Mouse (Mus musculus) heart, postnatal 0 days (tissue): ENCODE results near the gene 1700123O20Rik. TPM values are rescaled to one million over a fixed set of nuclear protein-coding genes. Genes with fewer than 3 reads are reported as not detected.

Source experiments
- ATAC-seq: fragments of 200-750 bp; cut with Nextera tagmentation; 2 replicates; pipeline ENCODE4 v1.8.0; 2017; ENCODE audit warnings: low read depth, moderate number of reproducible peaks, moderate library complexity; ENCODE audit not compliant: insufficient read depth
- DNase-seq: peaks from one replicate; pipeline ENCODE4 v3.0.0-alpha.2; 2016; ENCODE audit warnings: low spot score
- H3K27ac ChIP-seq: fragments of 300-500 bp; sonication (generic); 2 replicates; pipeline ENCODE4 v1.5.1; 2014; ENCODE audit warnings: low read depth, mild to moderate bottlenecking
- H3K27me3 ChIP-seq: fragments of 300-500 bp; sonication (generic); 2 replicates; pipeline ENCODE4 v1.6.1; 2014; ENCODE audit warnings: low read length, mixed read lengths; ENCODE audit not compliant: control insufficient read depth, insufficient read depth
- H3K36me3 ChIP-seq: fragments of 300-500 bp; sonication (generic); replicated peaks from 2 replicates; pipeline ENCODE4 v1.6.1; 2014; ENCODE audit warnings: low read length, mixed read lengths; ENCODE audit not compliant: control insufficient read depth, insufficient read depth
- H3K4me1 ChIP-seq: fragments of 300-500 bp; sonication (generic); 2 replicates; pipeline ENCODE4 v1.6.1; 2014; ENCODE audit warnings: antibody characterized with exemption; ENCODE audit not compliant: control insufficient read depth, insufficient read depth
- H3K4me2 ChIP-seq: fragments of 300-500 bp; sonication (generic); 2 replicates; pipeline ENCODE4 v1.6.1; 2014; ENCODE audit warnings: low read depth, mild to moderate bottlenecking, low read length, moderate library complexity
- H3K4me3 ChIP-seq: fragments of 300-500 bp; sonication (generic); 2 replicates; pipeline ENCODE4 v1.5.1; 2014; ENCODE audit warnings: low read depth, low read length
- H3K9ac ChIP-seq: fragments of 300-500 bp; sonication (generic); replicated peaks from 2 replicates; pipeline ENCODE4 v1.6.1; 2014; ENCODE audit warnings: low read depth, low read length, mixed read lengths
- H3K9me3 ChIP-seq: fragments of 300-500 bp; sonication (generic); replicated peaks from 2 replicates; pipeline ENCODE4 v1.6.1; 2016; ENCODE audit warnings: low read length; ENCODE audit not compliant: control insufficient read depth
- CTCF ChIP-seq: IDR thresholded peaks from 2 replicates; pipeline ENCODE4 v1.5.1; 2016; ENCODE audit warnings: antibody characterized with exemption, control low read depth, low read depth
- EP300 ChIP-seq: IDR thresholded peaks from 2 replicates; pipeline ENCODE4 v1.6.1; 2016; ENCODE audit warnings: antibody characterized with exemption, low read depth
- WGBS: fragments of 180-500 bp; shearing (Covaris S2); extraction: QIAGEN DNeasy Blood & Tissue Kit; methylation state at CpG from one replicate; pipeline ENCODE4 v1.1.7; 2014; 5-methylcytosine and 5-hydroxymethylcytosine counted together
- polyA plus RNA-seq: library from polyadenylated mRNA; unstranded; fragments of >200 nt; fragmentation: Nextera tagmentation; extraction: Ambion mirVana; gene quantifications from 2 replicates; pipeline ENCODE4 v1.2.1, GENCODE M21; 2015
- total RNA-seq: library from RNA; depleted of rRNA; stranded (reverse); fragments of >200 nt; gene quantifications from 2 replicates; pipeline ENCODE4 v1.2.3, GENCODE M21; 2014; ENCODE audit warnings: low replicate concordance

1700123O20Rik gene
- total and polyA plus RNA-seq, 2 experiments from 2014 or later, result 15.4 to 40.8 TPM

DNA sequence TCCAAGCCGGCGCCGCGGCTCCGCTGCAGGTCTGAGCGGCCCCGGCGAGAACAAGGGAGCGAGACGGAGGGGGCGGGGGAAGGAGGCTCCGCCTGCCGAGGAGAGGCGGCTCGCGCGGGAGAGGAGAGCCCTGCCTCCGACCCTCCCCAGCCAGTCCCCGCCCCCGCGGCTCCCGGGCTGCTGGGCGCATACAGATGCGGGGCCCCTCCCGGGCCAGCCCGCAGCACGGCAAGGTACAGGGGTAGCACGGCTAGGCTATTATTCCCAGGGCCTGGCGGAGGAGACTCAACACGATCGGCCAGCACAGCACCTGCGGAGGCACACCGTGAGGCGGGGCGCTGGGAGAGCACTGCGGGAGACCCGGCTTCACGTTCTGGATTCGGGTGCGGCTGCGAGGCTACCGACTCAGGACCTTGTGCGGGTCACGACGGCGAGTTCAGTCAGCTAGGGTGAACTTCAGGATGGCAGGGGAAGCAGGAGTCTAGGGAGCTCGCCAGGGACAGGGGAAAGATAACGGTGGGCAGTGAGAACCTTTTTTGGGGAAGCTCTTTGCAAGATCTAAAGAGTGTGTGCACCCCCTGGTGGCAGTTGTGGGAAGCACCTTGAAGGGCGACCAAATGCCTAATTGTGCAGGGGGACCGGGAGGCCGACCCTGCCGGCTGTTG is 44.6 kb upstream of the 1700123O20Rik start, which contains the start of gene Cdh24:
Cdh24 (minus strand) TSS at position 60 of the 665 bp plus-strand sequence.
- Histone ChIP-seq H3K27me3 (no peaks in the 10 kb centered on the region), H3K9me3 (no peaks in the 10 kb centered on the region), H3K4me2 (peak within 1 kb of the TSS; percentile 88), H3K36me3 (peaks cover 46% of the 10 kb centered on the region), H3K27ac (no peak within 1 kb of the TSS), H3K9ac (peak within 1 kb of the TSS; percentile 40), H3K4me3 (peak within 1 kb of the TSS; percentile 59), H3K4me1 (no peaks in the 10 kb centered on the region)
- peak; percentile 88 for ATAC-seq
- TF ChIP-seq EP300 (no peak), CTCF (peak; percentile 73)
- under 1% methylated on average over 50 of the region's 52 CpGs for WGBS
- DNase-seq, result peak; percentile 82

DNA sequence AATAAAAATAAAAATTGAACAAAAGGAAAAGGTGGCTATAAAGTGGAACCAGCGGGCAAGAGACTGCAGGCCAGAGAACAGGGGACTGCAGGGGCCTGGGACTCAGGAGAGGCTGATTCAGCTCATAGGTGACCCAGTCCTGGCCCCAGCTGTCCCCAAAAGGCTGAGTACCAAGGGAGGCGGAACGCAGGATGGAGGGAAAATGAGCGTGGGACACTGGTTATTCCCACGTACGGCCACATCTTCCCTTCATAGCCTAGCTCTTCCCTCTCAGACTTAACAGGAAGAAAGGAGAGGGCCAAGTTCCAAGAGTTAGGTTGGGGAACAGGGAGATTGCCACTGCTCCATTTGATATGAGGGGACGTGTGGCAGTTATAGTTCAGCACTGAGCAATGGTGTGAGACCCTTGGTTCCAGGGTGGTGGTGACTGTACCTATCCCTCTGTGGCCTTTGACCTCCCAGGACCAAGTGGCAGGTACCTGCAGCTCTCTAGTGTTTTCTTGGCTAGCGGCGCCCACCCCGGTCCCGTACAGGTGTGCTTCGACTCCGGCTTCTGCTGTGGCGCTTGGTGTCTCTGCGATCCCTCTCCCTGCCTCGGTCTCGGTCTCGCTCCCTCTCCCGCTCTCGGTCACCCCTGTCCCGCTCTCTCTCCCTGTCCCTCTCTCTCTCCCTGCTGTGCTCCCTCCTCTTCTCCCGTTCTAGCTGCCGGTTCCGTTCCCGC is 43.6 kb upstream of the 1700123O20Rik start:
- Histone ChIP-seq H3K9me3 (no peaks in the 10 kb centered on the region), H3K4me1 (no peaks in the 10 kb centered on the region), H3K27ac (no peak overlapping the region), H3K4me2 (no peak overlapping the region), H3K4me3 (no peak overlapping the region), H3K9ac (no peak overlapping the region), H3K27me3 (no peaks in the 10 kb centered on the region), H3K36me3 (peaks cover 54% of the 10 kb centered on the region)
- TF ChIP-seq CTCF, result no peak
- TF ChIP-seq EP300, result no peak
- DNase-seq, result no peak
- no peak for ATAC-seq
- WGBS, result 81% methylated on average over 20 of the region's 25 CpGs

DNA sequence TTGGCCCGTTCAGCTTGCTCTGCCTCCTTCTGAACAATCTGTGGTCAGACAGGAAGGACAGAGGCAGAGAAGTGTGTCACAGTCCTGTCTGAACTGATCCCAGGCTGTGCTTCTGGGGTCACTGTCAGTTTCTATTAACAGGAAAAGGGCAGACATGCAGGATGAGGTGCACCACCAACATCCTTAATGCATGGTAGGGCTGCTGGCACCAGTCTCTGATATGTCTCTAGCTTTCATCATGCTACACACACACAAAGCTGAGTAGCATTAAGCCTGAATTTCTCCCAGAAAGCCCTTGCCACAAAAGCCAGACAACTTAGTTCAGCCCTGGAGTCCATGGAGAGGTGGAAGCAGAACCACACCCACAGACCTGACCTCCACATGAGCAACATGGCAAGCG is 43.0 kb upstream of the 1700123O20Rik start:
- H3K9me3 ChIP-seq, result no peaks in the 10 kb centered on the region
- no peak overlapping the region for H3K9ac ChIP-seq
- no peaks in the 10 kb centered on the region for H3K27me3 ChIP-seq
- no peak overlapping the region for H3K4me3 ChIP-seq
- no peak for ATAC-seq
- 83% methylated on average over 2 of the region's 2 CpGs for WGBS
- no peak for DNase-seq
- peaks cover 60% of the 10 kb centered on the region for H3K36me3 ChIP-seq
- TF ChIP-seq EP300, result no peak
- no peak for TF ChIP-seq CTCF
- H3K4me2 ChIP-seq, result no peak overlapping the region
- no peaks in the 10 kb centered on the region for H3K4me1 ChIP-seq
- no peak overlapping the region for H3K27ac ChIP-seq

DNA sequence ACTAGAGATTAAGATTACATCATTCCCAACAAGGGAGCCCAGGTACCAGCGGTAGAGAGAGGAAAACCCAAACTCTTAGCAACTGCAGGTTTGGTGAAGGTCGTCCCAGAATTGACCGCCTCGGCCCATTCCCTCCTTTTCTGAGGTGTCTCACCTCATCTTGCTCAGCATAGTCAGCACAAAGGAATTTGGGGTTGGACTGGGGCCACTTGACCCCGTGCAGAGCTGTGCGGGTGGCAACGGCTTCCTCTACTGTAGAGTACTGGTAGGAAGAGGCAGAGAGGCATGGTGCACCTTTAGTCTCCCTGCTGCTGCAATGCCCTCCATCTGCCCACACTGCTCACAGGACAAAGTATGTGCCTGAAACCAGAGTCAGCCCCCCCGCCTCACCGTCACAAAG is 41.7 kb upstream of the 1700123O20Rik start:
- Histone ChIP-seq H3K4me3 (no peak overlapping the region), H3K4me1 (no peaks in the 10 kb centered on the region), H3K27me3 (no peaks in the 10 kb centered on the region), H3K4me2 (no peak overlapping the region), H3K27ac (no peak overlapping the region), H3K9ac (no peak overlapping the region), H3K36me3 (peaks cover 72% of the 10 kb centered on the region), H3K9me3 (no peaks in the 10 kb centered on the region)
- DNase-seq (no peak), ATAC-seq (no peak)
- WGBS, result 68% methylated on average over 9 of the region's 9 CpGs
- TF ChIP-seq EP300 (no peak), CTCF (no peak)

DNA sequence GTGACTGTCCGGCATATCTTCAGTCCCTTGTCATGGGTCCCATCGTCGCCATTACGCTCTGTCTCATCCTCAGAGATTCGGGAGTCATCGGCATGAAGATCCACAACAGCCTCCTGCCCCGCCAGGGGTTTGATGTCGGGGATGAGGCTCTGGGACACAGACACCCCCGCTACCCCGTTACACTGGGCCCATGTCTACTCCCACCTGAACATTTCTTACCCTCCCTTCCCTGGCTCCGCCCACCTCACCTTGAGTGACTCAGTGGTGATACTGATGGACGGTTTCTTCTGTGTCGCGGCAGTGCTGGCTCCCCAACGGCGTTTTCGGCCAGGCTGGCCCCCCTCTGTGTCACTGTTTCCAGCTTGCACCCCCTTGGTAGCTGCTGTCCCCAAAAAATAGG is 39.6 kb upstream of the 1700123O20Rik start:
- H3K36me3 ChIP-seq, result peaks cover 90% of the 10 kb centered on the region
- no peak overlapping the region for H3K4me3 ChIP-seq
- 90% methylated on average over 17 of the region's 17 CpGs for WGBS
- H3K9me3 ChIP-seq, result no peaks in the 10 kb centered on the region
- H3K27ac ChIP-seq, result no peak overlapping the region
- H3K4me1 ChIP-seq, result no peaks in the 10 kb centered on the region
- ATAC-seq (no peak), DNase-seq (no peak)
- no peak overlapping the region for H3K9ac ChIP-seq
- H3K27me3 ChIP-seq, result no peaks in the 10 kb centered on the region
- TF ChIP-seq CTCF (no peak), EP300 (no peak)
- no peak overlapping the region for H3K4me2 ChIP-seq
